Mouse (Mus musculus) c-Kit-positive CD71-positive TER-119-negative erythroid progenitor cells, embryonic 14.5 days (primary cell): Measurements from ENCODE around the gene Prkag3.

Source experiments
- DNase-seq: peaks from one replicate; pipeline ENCODE4 v3.0.0-alpha.2; 2013; ENCODE audit warnings: low read depth

The Prkag3 gene

GRCm38 (mm10) chr1:74748643-74749271 lies at the start of gene Prkag3:
Gene Prkag3, minus strand, starts transcription at chr1:74749221.
- DNase-seq = peak; percentile 34

DNA sequence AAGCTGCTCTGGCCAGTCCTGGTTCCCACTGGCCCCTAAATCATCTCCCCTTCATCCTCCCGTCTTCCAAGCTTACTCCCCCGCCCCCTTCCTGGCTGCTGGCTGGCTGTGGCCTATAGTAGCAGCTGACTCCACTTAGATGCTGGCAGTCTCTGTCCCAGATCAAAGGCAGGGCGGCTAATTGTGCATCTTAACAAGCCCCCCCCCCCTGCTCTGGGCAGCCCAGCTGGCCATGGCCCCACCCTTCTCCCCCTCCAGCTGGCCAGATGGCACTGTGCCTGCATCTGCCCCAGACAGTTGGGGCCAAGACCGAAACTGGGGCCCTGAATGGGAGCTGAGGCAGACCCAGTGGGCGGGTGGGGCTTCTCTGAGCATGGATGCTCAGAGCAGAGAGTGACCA lies 48.4 kb upstream of the Prkag3 start:
- no peak for DNase-seq

DNA sequence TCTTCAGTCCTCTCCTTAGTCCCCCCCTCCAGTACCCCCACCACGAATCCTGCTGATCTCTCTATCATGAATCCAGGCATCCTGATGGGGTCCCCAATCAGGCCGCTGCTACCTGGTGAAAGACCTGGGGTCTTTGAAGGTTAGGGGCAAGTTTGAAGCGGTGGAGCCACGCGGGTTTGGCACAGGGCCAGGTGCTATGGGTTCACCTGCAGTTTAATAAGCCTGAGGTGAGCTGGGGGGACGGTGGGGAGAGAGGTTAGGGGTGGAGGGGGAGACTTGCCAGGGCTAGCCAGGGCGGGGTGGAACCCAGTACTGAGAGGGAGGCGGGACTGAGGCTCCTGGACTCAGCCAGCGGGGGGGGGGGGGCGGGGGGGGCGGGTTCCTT lies 46.1 kb upstream of the Prkag3 start:
- no peak for DNase-seq

- no peak for DNase-seq
Observed at GRCm38 (mm10) chr1:74794487-74795144, 45.6 kb upstream of the Prkag3 start.

- DNase-seq = no peak
Observed at GRCm38 (mm10) chr1:74792831-74793660, 44.0 kb upstream of the Prkag3 start.

DNA sequence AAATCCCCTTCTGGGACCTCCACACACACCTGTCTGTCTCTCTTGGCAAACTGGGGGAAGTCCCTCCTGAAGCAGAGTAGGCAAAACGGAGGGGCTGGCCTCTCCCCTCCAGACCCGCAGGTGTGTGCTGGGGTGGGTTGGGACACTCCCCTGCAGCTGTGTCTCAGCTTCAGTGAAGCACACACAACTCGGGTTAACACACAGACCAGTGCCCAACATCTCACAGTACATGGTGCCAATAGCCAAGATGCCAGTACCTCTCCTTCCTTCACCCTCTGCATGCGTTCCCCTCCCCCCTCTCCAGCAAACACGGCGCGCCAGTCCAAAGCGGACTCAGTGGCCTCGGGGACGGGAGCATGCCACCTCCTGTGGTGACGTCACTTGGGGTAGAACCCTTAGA lies 42.2 kb upstream of the Prkag3 start, which contains the start of gene Wnt10a:
Gene Wnt10a, plus strand, starts transcription at position 268 of the 400 bp plus-strand sequence.
- no peak for DNase-seq

DNA sequence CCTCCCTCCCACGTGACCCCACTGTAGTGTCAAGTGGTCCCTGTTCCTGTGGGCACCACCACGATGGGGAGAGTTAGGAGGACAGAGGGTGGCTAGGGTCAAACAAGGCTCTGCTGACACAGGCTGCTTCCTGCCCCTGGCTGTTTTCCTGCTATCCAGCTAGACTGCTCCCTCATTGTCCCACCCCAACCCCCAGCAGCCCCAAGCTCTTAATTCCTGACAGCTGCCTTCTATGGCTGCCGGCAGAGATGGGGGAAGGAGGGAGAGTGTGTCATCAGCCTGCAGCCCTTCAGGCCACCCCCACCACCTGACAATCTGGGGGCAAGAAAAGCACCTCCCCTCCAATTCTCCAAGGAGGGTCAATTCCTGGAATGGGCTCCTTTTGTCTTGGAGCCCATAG lies 41.1 kb upstream of the Prkag3 start:
- no peak for DNase-seq

DNA sequence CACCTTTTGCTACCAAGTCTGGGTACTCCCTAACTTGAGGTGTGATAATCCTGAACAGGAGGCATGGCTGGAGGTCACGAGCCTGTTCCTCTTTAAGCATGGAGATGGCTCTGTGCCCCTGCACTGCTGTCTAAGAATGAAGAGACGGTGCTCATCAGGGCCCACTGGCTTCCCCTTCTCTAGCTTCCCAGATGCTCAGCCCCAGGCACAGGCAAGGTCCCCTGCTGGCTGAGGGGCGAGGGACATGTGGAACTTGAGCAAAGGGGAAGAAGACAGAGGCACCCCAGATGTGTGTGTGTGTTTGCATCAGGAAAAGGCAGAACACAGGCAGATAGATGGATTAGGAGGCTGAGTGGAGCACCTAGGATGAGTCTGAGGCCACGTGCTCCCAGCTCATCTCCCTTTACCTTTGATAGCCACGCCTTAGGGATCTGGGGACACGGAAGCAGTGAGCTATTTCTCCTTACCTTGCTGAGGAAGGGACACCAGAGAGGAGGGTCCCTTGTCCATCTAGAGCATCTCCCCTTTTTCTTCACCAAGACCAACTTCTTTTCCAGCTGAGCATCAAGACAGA lies 39.7 kb upstream of the Prkag3 start:
- no peak for DNase-seq

DNA sequence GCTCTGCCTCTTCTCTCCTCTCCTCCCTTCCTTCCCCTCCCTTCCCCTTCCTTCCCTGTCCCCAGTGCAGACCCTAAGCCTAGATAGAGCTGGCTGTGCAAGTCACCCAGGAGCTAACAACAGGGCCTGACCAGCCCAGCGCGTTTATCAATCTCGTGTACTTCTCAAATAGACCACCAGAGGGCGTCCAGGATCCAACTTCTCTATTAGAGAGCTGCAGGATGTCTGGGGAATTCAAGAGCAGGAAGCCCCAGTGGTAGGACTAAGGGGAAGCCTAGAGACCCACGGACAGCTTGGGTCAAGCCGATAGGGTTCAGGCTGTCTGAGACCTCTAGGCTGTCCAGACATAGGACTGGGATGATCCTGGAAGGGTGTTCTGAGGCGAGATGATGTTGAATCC lies 38.8 kb upstream of the Prkag3 start:
- DNase-seq = peak; percentile 49

DNA sequence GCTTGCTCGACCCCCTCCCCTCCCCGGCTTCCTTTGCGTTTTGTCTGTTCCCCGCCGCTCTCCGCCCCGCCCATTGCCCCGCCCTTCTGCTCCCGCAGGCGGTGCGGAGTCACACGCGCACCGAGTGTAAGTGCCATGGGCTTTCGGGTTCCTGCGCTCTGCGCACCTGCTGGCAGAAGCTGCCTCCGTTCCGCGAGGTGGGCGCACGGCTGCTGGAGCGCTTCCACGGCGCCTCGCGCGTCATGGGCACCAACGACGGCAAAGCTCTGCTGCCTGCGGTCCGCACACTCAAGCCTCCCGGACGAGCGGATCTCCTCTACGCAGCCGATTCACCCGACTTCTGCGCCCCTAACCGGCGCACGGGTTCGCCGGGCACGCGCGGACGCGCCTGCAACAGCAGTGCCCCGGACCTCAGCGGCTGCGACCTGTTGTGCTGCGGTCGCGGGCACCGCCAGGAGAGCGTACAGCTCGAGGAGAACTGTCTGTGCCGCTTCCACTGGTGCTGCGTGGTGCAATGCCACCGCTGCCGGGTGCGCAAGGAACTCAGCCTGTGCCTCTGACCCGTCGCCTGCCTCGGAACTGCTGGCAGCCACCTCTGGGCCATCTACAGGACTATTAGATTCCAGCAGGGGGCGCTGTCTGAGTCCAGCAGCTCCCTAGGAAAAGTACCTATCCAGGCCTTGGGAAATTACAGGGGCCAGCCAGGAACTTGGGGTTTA lies 35.2 kb upstream of the Prkag3 start:
- DNase-seq = peak; percentile 16

GRCm38 (mm10) chr1:74783554-74783953 lies 34.5 kb upstream of the Prkag3 start:
- DNase-seq = no peak

- DNase-seq = no peak
Observed at GRCm38 (mm10) chr1:74782045-74782444, 33.0 kb upstream of the Prkag3 start.

DNA sequence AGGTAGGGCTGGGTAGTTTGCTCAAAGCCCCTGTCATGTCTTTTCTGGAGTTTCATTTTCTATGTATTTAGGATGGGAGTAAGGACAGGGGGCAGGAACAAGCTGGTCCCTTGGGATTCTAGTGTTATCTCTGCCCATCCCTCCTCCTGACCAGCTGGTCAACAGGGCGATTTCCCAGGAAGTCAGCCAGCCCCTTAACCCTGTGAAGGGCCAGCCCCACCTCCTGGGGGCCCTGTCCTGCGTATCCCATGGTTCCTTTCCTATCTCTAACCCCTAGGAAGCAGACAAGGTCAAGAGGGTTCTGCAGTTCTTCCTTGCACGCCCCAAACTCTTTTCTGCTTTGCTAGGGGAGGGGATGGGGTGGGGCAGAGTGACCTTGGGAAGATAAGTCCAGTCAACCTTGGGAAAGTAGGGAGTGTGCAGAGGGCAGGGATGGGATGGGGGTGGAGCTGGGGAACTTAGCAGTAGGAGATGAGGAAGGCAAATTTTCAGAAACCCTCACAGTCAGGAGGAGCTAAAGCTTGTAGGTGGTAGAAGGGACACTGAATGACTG lies 30.0 kb upstream of the Prkag3 start:
- DNase-seq = no peak

- DNase-seq = no peak
Observed at GRCm38 (mm10) chr1:74775816-74776215, 26.8 kb upstream of the Prkag3 start.

DNA sequence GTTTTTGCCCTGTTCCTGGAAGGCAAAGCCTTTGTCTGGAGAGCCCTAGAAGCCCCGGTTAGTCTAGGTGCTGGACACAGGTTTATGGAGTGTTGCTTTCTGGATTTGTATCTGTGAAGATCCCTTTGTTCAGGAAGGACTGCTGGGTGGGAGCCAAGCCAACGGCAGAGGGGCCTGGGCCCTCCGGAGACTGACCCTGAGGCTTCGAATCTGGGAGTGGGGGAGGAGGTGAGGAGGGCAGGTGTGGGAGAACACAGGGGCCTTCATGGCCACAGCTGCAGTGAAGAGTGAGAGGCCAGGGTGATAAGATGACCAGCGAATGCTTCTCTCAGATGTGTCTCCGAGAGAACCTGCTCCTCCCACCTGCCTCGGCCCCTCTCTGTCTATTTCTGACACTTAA lies 25.0 kb upstream of the Prkag3 start:
- DNase-seq = no peak

DNA sequence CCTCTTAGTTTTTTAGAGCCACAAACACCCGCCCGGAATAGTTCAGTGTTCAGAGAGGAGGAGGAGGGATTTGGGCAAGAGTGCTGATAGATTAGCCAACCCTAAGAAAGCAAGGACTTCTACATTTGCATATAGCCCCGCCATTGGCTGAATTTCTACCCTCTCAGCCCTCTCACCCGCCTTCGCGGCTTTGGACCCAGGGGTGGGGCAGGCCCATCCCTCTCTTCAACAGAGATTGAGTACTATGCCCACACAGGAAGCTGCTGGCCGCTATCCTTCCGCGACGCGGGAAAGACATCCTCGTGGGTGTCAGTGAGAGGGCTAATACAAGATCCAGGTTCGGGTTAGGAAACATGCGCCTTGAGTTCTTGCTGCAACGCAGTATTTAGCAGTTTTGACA lies 24.1 kb upstream of the Prkag3 start:
- DNase-seq = peak; percentile 53

- no peak for DNase-seq
Observed at GRCm38 (mm10) chr1:74771931-74772620, 23.1 kb upstream of the Prkag3 start.

DNA sequence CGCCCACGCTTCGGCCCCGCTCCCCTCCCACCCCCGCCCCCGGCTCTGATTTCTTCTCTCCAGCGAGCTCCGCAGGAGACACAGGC lies 22.7 kb upstream of the Prkag3 start, which contains the start of gene Wnt6:
Gene Wnt6, plus strand, starts transcription at position 48 of the 86 bp plus-strand sequence.
- DNase-seq = no peak

GRCm38 (mm10) chr1:74771467-74771844 lies 22.4 kb upstream of the Prkag3 start:
- no peak for DNase-seq

- DNase-seq = no peak
Observed at GRCm38 (mm10) chr1:74770727-74771466, 21.9 kb upstream of the Prkag3 start.

GRCm38 (mm10) chr1:74763081-74763480 lies 14.1 kb upstream of the Prkag3 start:
- peak; percentile 69 for DNase-seq
